Mouse (Mus musculus) lung, adult 2 months (tissue): ENCODE data around the gene Chuk.

ENCODE experiments used
- CTCF ChIP-seq: fragments of 200-500 bp; IDR thresholded peaks from 2 replicates; pipeline ENCODE4 v1.5.1; 2011; ENCODE audit warnings: mild to moderate bottlenecking, low read length, control low read depth; ENCODE audit not compliant: insufficient read depth
- POLR2A ChIP-seq: fragments of 200-500 bp; IDR thresholded peaks from 2 replicates; pipeline ENCODE4 v1.6.1; 2011; ENCODE audit warnings: low read depth, mild to moderate bottlenecking, control low read depth, low read length, borderline replicate concordance; ENCODE audit errors: extremely low read depth

DNA sequence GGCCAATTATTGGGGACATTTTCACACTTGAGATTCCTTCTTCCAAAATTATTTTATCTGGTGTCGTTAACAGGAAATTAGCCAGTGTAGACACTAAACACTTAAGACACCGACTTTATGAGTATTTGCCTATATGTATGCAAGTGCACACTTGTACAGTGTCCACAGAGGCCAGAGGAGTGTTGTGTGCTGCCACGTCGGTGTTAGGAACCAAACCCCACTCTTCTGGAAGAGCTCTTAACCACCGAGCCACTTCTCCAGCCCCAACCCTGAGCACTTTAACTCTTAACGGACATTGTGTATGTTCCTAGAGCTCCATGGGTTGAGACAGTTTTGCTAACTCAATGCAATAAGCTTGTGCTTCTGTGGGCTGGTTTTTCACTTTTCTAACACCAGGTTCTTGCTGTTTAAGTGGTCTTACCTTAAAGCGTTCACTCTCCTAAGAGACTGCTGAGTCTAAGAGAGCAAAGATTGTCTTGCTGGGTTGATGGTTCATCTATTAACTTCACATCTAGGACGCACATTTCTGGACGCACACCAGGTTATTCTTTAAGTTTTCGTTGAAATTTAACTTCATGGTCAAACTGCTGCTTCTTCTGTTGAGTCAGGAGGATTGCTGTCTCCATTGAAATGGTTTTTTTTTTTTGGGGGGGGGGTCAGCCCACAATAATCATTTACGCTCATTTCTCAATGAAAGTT, 75.1 kb downstream of the Chuk start:
- TF ChIP-seq POLR2A (no peak), CTCF (no peak)
